Mouse (Mus musculus): Measurements from ENCODE around the gene Ltbp1.

DNA sequence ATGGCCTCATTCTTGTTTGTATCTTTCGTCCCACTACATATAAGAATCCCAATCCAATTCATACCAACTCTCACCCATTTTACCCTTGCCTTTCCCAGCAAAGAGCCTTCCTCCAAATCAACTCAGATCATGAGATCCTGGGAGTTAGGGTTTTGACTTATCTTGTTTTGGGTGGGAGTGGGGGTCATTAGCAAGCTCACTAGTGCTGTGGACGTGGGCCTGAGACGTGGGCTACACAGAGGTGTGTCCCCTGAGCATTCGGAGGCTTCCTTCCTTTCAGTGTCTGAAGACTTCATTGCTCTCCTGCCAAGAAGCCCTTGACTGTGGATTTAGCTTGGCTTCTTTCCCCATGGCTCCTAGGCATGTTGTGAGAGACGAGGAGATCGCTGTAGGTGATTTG is 10.2 kb downstream of the Ltbp1 start:
- no peak for TF ChIP-seq POLR2A (IDR thresholded peaks at IDR 0.05; ENCODE audit: extremely low read depth, insufficient read depth, low read length)
- no peak for TF ChIP-seq CTCF (IDR thresholded peaks at IDR 0.05; ENCODE audit: extremely low read depth, insufficient read depth, low read length)
